Mouse (Mus musculus): ENCODE measurements around the gene Blzf1. TPM values are rescaled to one million over a fixed set of nuclear protein-coding genes. Genes with fewer than 3 reads are reported as not detected.

Gene Blzf1
- 10 to 100 TPM; 23.8 to 26.6 (median 25.8) TPM for total RNA-seq (2022)

- DNase-seq (ENCODE audit: low spot score in 2 of 2) = peak; percentile 86 to 93
Measured at GRCm38 (mm10) chr1:164307124-164307751, at the start of gene Blzf1. Gene Blzf1 (minus strand): TSS chr1:164307489.

GRCm38 (mm10) chr1:164353443-164353842, 46.2 kb upstream of the Blzf1 start:
- no peak for DNase-seq (ENCODE audit: low spot score in 2 of 2)

- no peak for DNase-seq (ENCODE audit: low spot score in 2 of 2)
Measured at GRCm38 (mm10) chr1:164342161-164342560, 34.9 kb upstream of the Blzf1 start.

GRCm38 (mm10) chr1:164335846-164336245, 28.6 kb upstream of the Blzf1 start:
- DNase-seq (ENCODE audit: low spot score in 2 of 2) = no peak

GRCm38 (mm10) chr1:164335435-164335834, 28.1 kb upstream of the Blzf1 start:
- no peak for DNase-seq (ENCODE audit: low spot score in 2 of 2)

GRCm38 (mm10) chr1:164332559-164332958, 25.3 kb upstream of the Blzf1 start:
- no peak for DNase-seq (ENCODE audit: low spot score in 2 of 2)

GRCm38 (mm10) chr1:164327764-164328163, 20.5 kb upstream of the Blzf1 start:
- DNase-seq (ENCODE audit: low spot score in 2 of 2) = no peak

GRCm38 (mm10) chr1:164326600-164327155, 19.4 kb upstream of the Blzf1 start:
- DNase-seq (ENCODE audit: low spot score in 2 of 2) = no peak

GRCm38 (mm10) chr1:164324878-164325277, 17.6 kb upstream of the Blzf1 start:
- no peak for DNase-seq (ENCODE audit: low spot score in 2 of 2)

- DNase-seq (ENCODE audit: low spot score in 2 of 2) = no peak
Measured at GRCm38 (mm10) chr1:164324221-164324620, 16.9 kb upstream of the Blzf1 start.

GRCm38 (mm10) chr1:164322987-164323650, 15.8 kb upstream of the Blzf1 start:
- no peak for DNase-seq (ENCODE audit: low spot score in 2 of 2)

GRCm38 (mm10) chr1:164321408-164321807, 14.1 kb upstream of the Blzf1 start:
- no peak for DNase-seq (ENCODE audit: low spot score in 2 of 2)

- no peak for DNase-seq (ENCODE audit: low spot score in 2 of 2)
Measured at GRCm38 (mm10) chr1:164320731-164321130, 13.4 kb upstream of the Blzf1 start.

- DNase-seq (ENCODE audit: low spot score in 2 of 2) = no peak
Measured at GRCm38 (mm10) chr1:164319542-164320140, 12.4 kb upstream of the Blzf1 start.

GRCm38 (mm10) chr1:164318474-164318873, 11.2 kb upstream of the Blzf1 start:
- DNase-seq (ENCODE audit: low spot score in 2 of 2) = no peak

- DNase-seq (ENCODE audit: low spot score in 2 of 2) = no peak
Measured at GRCm38 (mm10) chr1:164317261-164317660, 10.0 kb upstream of the Blzf1 start.

GRCm38 (mm10) chr1:164316697-164317096, 9.4 kb upstream of the Blzf1 start:
- DNase-seq (ENCODE audit: low spot score in 2 of 2) = peak; percentile 10

GRCm38 (mm10) chr1:164315266-164315665, 8.0 kb upstream of the Blzf1 start:
- no peak for DNase-seq (ENCODE audit: low spot score in 2 of 2)

- no peak for DNase-seq (ENCODE audit: low spot score in 2 of 2)
Measured at GRCm38 (mm10) chr1:164314085-164314484, 6.8 kb upstream of the Blzf1 start.

- no peak for DNase-seq (ENCODE audit: low spot score in 2 of 2)
Measured at GRCm38 (mm10) chr1:164307922-164308321, 633 bp upstream of the Blzf1 start.

GRCm38 (mm10) chr1:164303821-164304220, 3.5 kb downstream of the Blzf1 start, which contains the start of gene Nme7:
Gene Nme7 (plus strand): TSS chr1:164304121.
- no peak for DNase-seq (ENCODE audit: low spot score in 2 of 2)

GRCm38 (mm10) chr1:164301949-164302348, 5.3 kb downstream of the Blzf1 start:
- DNase-seq (ENCODE audit: low spot score in 2 of 2) = no peak

Data from gastrocnemius, adult 8-10 months (tissue).